Mouse (Mus musculus) liver, embryonic 11.5 days (tissue): Measurements from ENCODE around the gene Scrn3. TPM values are rescaled to one million over a fixed set of nuclear protein-coding genes. Genes with fewer than 3 reads are reported as not detected.

ENCODE experiments used
- ATAC-seq: fragments of 200-750 bp; cut with Nextera tagmentation; replicated peaks from 2 replicates; pipeline ENCODE4 v1.8.0; 2017; ENCODE audit warnings: moderate number of reproducible peaks, mild to moderate bottlenecking, moderate TSS enrichment, moderate library complexity; ENCODE audit not compliant: low FRiP score
- DNase-seq: peaks from one replicate; pipeline ENCODE4 v3.0.0-alpha.2; 2017; ENCODE audit warnings: low spot score
- H3K27ac ChIP-seq: fragments of 300-500 bp; sonication (generic); 2 replicates; pipeline ENCODE4 v1.5.1; 2014; ENCODE audit warnings: mild to moderate bottlenecking, low read depth, low read length, control low read depth
- H3K27me3 ChIP-seq: fragments of 300-500 bp; sonication (generic); replicated peaks from 2 replicates; pipeline ENCODE4 v1.6.1; 2014; ENCODE audit warnings: low read length, mixed read lengths; ENCODE audit not compliant: control insufficient read depth, insufficient read depth
- H3K36me3 ChIP-seq: fragments of 300-500 bp; sonication (generic); 2 replicates; pipeline ENCODE4 v1.6.1; 2014; ENCODE audit warnings: mild to moderate bottlenecking, low read length, moderate library complexity, mixed read lengths; ENCODE audit not compliant: control insufficient read depth, insufficient read depth
- H3K4me1 ChIP-seq: fragments of 300-500 bp; sonication (generic); replicated peaks from 2 replicates; pipeline ENCODE4 v1.6.1; 2014; ENCODE audit warnings: low read length, mixed read lengths; ENCODE audit not compliant: control insufficient read depth, insufficient read depth
- H3K4me2 ChIP-seq: fragments of 300-500 bp; sonication (generic); 2 replicates; pipeline ENCODE4 v1.6.1; 2014; ENCODE audit warnings: mild to moderate bottlenecking, control low read depth, moderate library complexity
- H3K4me3 ChIP-seq: fragments of 300-500 bp; sonication (generic); 2 replicates; pipeline ENCODE4 v1.5.1; 2014; ENCODE audit warnings: low read depth, low read length, control low read depth
- H3K9ac ChIP-seq: fragments of 300-500 bp; sonication (generic); 2 replicates; pipeline ENCODE4 v1.6.1; 2014; ENCODE audit warnings: low read depth, low read length, control low read depth
- H3K9me3 ChIP-seq: fragments of 300-500 bp; sonication (generic); 2 replicates; pipeline ENCODE4 v1.6.1; 2016; ENCODE audit warnings: low read length, inconsistent platforms, mixed read lengths; ENCODE audit not compliant: control insufficient read depth
- WGBS: fragments of 180-500 bp; shearing (Covaris S2); extraction: QIAGEN DNeasy Blood & Tissue Kit; methylation state at CpG from one replicate; pipeline ENCODE4 v1.1.7; 2014; 5-methylcytosine and 5-hydroxymethylcytosine counted together
- polyA plus RNA-seq: library from polyadenylated mRNA; unstranded; fragments of >200 nt; fragmentation: Nextera tagmentation; extraction: Ambion mirVana; gene quantifications from 2 replicates; pipeline ENCODE4 v1.2.1, GENCODE M21; 2014

Scrn3 gene
- polyA plus RNA-seq, 1 experiment from 2014 or later: 27.6 TPM

DNA sequence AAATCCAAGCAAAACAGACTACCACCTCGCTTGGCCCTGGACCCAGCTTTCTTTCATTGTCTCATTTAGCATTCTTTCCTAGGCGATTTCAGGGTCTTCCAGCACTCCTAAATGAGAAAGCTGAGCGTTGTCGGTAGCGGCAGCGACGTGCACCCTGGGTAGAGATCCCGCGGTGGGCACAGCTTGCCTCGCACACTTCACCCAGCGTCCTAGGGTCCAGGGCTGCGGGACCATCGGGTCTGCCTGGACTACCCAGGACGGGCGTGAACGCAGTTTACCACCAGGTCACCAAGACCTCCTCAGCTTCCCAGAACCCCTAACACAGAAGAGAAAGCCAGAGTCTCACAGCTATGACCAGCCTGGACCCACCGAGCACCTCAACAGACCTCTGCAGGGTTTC lies 33.5 kb upstream of the Scrn3 start:
- H3K9me3 ChIP-seq: no peaks in the 10 kb centered on the region
- 2% methylated on average over 17 of the region's 17 CpGs for WGBS
- no peaks in the 10 kb centered on the region for H3K36me3 ChIP-seq
- ATAC-seq: no peak; the same call in 1 of the 2 replicates
- no peak for DNase-seq
- H3K9ac ChIP-seq: no peak overlapping the region
- H3K4me2 ChIP-seq: peak overlapping the region; percentile 56
- H3K4me3 ChIP-seq: peak overlapping the region; percentile 28
- H3K4me1 ChIP-seq: peaks cover 11% of the 10 kb centered on the region
- H3K27me3 ChIP-seq: peaks cover 76% of the 10 kb centered on the region
- H3K27ac ChIP-seq: no peak overlapping the region

DNA sequence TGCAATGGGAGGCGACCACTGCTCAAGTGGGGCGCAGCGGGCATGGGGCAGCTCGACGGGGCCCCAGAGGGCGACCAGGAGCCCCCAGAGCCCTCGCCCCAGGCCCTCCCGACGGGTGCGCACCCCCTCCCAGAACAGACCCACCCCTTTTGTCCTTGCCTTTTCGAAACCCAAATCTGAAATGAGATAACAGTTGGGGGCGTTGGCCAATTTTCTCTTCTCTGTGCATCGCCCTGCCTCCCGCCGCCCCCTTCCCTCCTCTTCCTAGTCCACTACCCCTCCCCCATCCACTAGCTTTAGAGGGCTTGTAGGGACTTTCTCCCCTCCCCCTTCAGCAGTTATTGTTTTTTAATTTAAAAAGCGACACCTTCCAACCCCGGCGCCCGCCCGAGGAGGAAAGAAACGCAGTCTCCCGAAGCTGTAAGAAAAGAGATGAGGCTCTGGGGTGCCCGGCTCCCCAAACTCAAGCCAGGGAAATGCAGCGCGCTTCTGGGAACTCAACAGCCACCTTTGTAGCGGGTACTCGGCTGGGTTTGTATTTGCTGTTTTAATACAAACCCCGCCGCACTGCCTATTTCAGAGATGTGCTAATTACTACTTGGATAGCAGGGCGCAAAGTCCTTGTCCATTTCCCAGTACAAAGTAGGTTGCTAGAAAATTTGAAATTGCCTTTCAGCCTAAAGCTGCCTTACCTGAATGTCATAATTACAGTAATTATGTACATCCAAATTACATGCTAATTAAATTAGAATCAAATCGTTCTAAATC lies 32.9 kb upstream of the Scrn3 start:
- DNase-seq (no peak), ATAC-seq (no peak)
- peaks cover 8% of the 10 kb centered on the region for H3K4me1 ChIP-seq
- no peak overlapping the region for H3K9ac ChIP-seq
- peaks cover 70% of the 10 kb centered on the region for H3K27me3 ChIP-seq
- no peaks in the 10 kb centered on the region for H3K9me3 ChIP-seq
- H3K4me3 ChIP-seq: peak overlapping the region; percentile 28
- 2% methylated on average over 30 of the region's 31 CpGs for WGBS
- H3K36me3 ChIP-seq: no peaks in the 10 kb centered on the region
- peak overlapping the region; percentile 56 for H3K4me2 ChIP-seq
- no peak overlapping the region for H3K27ac ChIP-seq

DNA sequence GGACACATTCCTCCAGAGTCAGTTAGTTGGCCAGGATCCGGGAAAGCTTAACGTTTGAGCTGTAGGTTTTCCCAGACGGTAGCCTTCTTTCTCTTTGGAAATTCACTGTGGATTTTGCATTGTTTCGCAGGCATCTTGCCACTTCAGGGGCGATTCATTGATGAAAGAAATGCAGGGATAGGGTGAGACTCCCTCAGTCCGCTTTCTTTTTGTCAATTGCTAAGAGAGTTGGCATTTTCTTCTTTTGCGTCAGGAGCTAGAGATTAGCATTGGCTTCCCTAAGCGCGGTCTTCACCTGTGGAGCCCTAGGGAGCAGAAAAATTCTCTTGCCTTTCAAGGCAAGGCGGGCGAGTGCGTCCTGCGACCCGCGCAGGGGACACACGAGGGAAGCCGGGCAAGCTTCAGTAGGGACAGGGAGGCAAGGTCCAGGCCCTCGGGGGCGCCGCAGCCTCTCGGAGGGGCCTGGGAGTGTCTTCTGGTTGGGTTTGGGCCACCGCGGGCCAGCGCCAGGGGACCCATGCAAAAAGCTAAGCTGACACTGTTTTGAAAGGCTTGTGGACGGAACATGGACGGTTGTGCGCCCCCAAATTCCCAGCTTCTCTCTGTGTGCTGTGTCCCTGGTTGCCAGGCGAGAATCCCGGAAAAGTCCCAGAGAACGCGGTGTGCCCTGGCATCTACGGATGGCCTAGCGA lies 31.9 kb upstream of the Scrn3 start:
- no peak overlapping the region for H3K9ac ChIP-seq
- DNase-seq (no peak), ATAC-seq (no peak)
- H3K4me3 ChIP-seq: peak overlapping the region; percentile 31
- H3K27me3 ChIP-seq: peaks cover 66% of the 10 kb centered on the region
- H3K9me3 ChIP-seq: no peaks in the 10 kb centered on the region
- H3K4me2 ChIP-seq: peak overlapping the region; percentile 51
- 3% methylated on average over 33 of the region's 33 CpGs for WGBS
- no peaks in the 10 kb centered on the region for H3K36me3 ChIP-seq
- H3K4me1 ChIP-seq: peaks cover 8% of the 10 kb centered on the region
- H3K27ac ChIP-seq: no peak overlapping the region

DNA sequence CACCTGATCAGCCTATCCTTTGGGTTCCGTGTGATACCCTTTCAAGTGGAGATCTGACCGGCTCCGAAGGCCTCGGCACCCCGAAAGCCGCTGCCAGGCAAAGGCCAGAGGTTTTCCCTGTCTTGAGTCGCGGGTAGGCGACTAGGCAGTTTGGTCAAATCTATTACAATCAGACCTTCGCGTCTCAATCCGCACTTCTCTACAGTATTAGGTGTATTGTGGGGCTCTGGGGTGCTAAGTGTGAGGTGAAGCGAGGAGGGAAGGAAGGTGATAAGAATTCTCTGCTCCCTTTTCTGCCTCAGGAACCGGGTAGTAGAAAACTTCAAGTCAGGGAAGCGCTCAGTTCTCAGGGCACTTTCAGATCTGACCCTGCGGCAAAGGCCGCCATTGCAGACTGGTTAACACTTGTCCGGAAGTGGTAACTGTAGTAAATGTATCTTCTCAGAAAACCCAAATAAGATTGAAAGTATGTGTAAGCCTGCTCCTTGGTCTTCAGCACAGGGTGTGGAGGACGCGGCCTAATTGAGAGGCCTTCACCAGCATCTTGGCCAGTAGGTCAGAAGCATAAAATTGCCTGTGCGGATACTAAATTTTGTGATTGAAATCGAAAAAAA lies 31.2 kb upstream of the Scrn3 start:
- Histone ChIP-seq H3K36me3 (no peaks in the 10 kb centered on the region), H3K27ac (no peak overlapping the region), H3K4me1 (peaks cover 8% of the 10 kb centered on the region), H3K4me2 (peak overlapping the region; percentile 51), H3K9me3 (no peaks in the 10 kb centered on the region), H3K4me3 (peak overlapping the region; percentile 31; the same call in 1 of the 2 replicates), H3K27me3 (peaks cover 59% of the 10 kb centered on the region), H3K9ac (no peak overlapping the region)
- WGBS: 10% methylated on average over 22 of the region's 22 CpGs
- DNase-seq (peak; percentile 46), ATAC-seq (no peak)

DNA sequence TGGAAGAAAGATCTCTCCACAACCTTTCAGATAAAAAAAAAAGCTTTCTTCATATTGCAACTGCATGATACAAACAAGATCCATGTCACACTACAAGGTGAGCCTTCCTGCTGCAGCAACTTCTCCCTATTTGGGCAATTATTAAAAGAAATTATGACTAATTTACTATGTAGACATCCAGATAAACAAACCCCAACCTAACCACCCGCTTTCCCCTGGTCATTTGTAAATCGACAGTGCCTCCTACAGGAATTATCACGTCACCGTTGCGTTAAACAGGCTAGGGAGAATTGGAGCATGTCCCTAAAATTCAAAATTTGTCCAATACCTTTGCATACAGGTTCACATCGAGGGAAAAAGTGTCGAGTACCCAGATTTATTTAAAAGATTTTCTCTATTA lies 30.7 kb upstream of the Scrn3 start:
- Histone ChIP-seq H3K4me2 (no peak overlapping the region; the same call in 1 of the 2 replicates), H3K9ac (no peak overlapping the region), H3K9me3 (no peaks in the 10 kb centered on the region), H3K36me3 (no peaks in the 10 kb centered on the region), H3K27ac (no peak overlapping the region), H3K4me1 (peaks cover 8% of the 10 kb centered on the region), H3K4me3 (no peak overlapping the region), H3K27me3 (peaks cover 54% of the 10 kb centered on the region)
- 11% methylated on average over 7 of the region's 7 CpGs for WGBS
- DNase-seq: no peak
- no peak for ATAC-seq

DNA sequence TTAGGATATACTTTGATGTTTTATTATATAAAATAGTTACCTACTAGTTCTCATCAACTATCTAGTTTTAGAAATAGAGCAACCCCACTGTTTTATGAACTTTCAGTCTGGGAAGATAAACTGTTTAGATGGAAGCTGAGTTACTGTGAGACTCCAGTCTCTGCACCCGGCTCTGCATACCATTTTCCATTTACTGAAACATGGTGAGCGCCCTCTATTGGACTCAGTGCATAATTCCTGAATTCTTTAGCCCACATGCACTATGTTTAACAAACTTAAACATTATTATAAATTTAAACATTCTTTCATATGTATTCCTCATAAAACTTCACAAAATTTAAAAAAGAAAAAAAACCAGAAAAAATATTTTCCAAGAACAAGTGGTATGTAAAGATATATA lies 26.8 kb upstream of the Scrn3 start:
- H3K9ac ChIP-seq: no peak overlapping the region
- H3K4me1 ChIP-seq: peaks cover 3% of the 10 kb centered on the region; the same call in 1 of the 2 replicates
- no peaks in the 10 kb centered on the region for H3K9me3 ChIP-seq
- no peak overlapping the region for H3K4me3 ChIP-seq
- H3K27me3 ChIP-seq: peaks cover 18% of the 10 kb centered on the region
- 13% methylated on average over 2 of the region's 2 CpGs for WGBS
- no peak overlapping the region for H3K4me2 ChIP-seq
- ATAC-seq (no peak), DNase-seq (no peak)
- no peaks in the 10 kb centered on the region for H3K36me3 ChIP-seq
- no peak overlapping the region for H3K27ac ChIP-seq

DNA sequence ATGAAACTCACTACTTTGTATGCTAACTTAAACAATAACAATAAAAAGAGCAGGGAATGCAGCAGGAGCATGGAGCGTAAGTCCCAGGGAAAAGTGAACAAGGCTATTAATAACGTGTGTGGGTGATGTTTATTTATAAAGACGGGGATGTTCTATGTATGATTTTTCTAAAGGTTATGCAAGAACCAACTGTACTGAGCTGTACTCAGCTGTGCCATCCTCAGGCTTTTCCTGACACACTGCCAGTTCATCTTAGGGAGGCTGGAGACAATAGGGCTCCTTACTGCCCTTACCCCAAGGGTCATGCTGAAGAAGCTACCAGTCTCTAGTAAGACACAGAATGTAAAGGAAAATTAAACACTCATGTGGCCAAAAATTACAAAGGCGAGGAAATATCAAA lies 21.3 kb upstream of the Scrn3 start:
- Histone ChIP-seq H3K4me2 (no peak overlapping the region), H3K4me3 (no peak overlapping the region), H3K9ac (no peak overlapping the region), H3K4me1 (peaks cover 7% of the 10 kb centered on the region), H3K27me3 (no peaks in the 10 kb centered on the region), H3K36me3 (peaks cover 2% of the 10 kb centered on the region; the same call in 1 of the 2 replicates), H3K27ac (no peak overlapping the region), H3K9me3 (no peaks in the 10 kb centered on the region)
- 87% methylated on average over 4 of the region's 4 CpGs for WGBS
- ATAC-seq: no peak
- DNase-seq: no peak

DNA sequence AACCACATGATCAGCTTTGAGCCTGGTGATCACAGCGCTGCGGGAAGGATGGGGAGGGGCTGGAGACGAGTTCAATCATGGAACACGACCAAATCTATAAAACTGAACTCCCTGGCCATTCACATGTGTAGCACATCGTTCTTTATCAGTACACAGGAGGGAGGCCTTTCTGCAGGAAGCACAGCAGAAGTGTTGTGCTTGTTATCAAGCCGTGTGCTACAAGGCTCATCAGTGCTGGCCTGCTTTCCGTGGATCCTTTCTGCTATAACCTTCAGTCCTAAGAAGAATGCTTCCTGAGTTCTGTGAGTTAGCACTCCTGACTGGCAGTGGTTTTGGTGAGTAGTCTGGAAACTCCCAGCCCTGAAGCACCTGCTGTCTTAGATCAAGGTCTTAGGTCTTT lies 17.4 kb upstream of the Scrn3 start:
- ATAC-seq (peak; percentile 64; the same call in 1 of the 2 replicates), DNase-seq (no peak)
- Histone ChIP-seq H3K27me3 (no peaks in the 10 kb centered on the region), H3K4me1 (peaks cover 11% of the 10 kb centered on the region), H3K4me2 (no peak overlapping the region), H3K9ac (no peak overlapping the region), H3K27ac (no peak overlapping the region), H3K4me3 (no peak overlapping the region), H3K9me3 (no peaks in the 10 kb centered on the region), H3K36me3 (peaks cover 2% of the 10 kb centered on the region; the same call in 1 of the 2 replicates)
- WGBS: 58% methylated on average over 7 of the region's 7 CpGs
